Comparison of ENCODE assay signal across 10 mouse cellular contexts in the genomic region with DNA sequence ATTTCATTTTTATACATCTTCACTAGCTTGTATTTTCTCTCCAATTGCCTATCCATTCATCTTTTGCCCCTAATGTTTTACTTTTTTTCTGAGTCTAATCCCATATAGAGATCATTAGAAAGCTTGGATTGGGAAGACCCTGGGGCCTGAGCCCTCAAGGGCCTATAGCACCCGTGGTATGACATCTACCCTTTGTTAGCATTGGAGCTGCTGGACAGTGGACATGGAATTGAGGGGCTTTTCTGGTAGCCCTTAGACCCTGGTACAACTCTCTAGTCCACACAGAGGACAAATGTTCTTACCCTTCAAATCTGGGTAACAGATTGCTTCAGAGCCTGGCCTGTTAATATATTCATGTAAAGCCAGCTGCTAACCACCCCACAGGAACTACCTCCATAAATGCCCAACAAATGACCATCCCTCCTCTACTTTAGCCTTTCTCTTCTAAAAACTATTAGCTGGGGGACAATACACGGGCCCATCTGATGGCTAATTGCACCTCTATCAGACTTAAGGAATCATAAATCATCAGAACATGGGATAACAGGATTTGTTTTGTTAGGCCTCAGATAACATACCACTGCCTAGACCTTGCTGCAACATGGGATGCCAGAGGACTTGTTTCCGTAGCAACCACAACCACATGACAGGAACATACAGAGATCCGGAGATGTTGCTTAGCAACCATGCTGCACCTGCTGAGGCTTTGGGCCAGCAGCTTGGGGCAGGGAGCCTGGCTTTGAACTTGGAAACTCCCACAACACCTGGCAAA. TPM values are rescaled to one million over a fixed set of nuclear protein-coding genes. Genes with fewer than 3 reads are reported as not detected.
DNase-seq lines count a peak whose midpoint lies in the region; ATAC-seq and TF ChIP-seq lines count a peak whose summit lies in the region.
"Had no signal": no experiment of that assay in that cellular context is flagged by ENCODE, and none has a peak within 500 bp of the region (broad histone marks: within the 10 kb centered on the region; RNA-seq: fewer than 3 reads in every experiment).

No protein-coding gene starts in this region.

- no peak overlapping the region for H3K4me2 ChIP-seq in forebrain, embryonic 11.5 days (ENCODE audit: low read depth, low read length, severe bottlenecking)
- H3K4me2 ChIP-seq: liver, embryonic 15.5 days had no signal

- H3K27me3 ChIP-seq in forebrain, embryonic 11.5 days (ENCODE audit: control insufficient read depth, insufficient read depth, low read length), result no peaks in the 10 kb centered on the region
- H3K27me3 ChIP-seq: liver, embryonic 15.5 days had no signal

- no peaks in the 10 kb centered on the region for H3K36me3 ChIP-seq in forebrain, embryonic 11.5 days (ENCODE audit: control insufficient read depth, insufficient read depth, low read length)
- H3K36me3 ChIP-seq: liver, embryonic 15.5 days had no signal

- peak; percentile 30 to 42 for DNase-seq in layer of hippocampus, adult 2 months (ENCODE audit: low spot score in 2 of 2)
- no peak for DNase-seq in layer of hippocampus, postnatal 25 days (ENCODE audit: extremely low spot score in 1 of 2, low spot score in 1 of 2)
- peak; percentile 62 for DNase-seq in forebrain, embryonic 11.5 days (ENCODE audit: low spot score)
- DNase-seq in left cerebral cortex, postnatal 25 days (ENCODE audit: low spot score in 2 of 2), result peak; percentile 44 to 54
- DNase-seq in right cerebral cortex, postnatal 4 days, result peak; percentile 20
- DNase-seq in cerebellum, adult 11-12 months, result no peak
- no peak for DNase-seq in adrenal gland, postnatal 10 days
- DNase-seq: cerebellum, postnatal 36 days had no signal

- 60% methylated on average over 4 of the region's 4 CpGs for WGBS in forebrain, embryonic 11.5 days

- peaks cover 10% of the 10 kb centered on the region; the same call in 1 of the 2 replicates for H3K4me1 ChIP-seq in forebrain, embryonic 11.5 days (replicated peaks; ENCODE audit: control insufficient read depth, insufficient read depth, low read length)
- H3K4me1 ChIP-seq: liver, embryonic 15.5 days had no signal

- H3K27ac ChIP-seq in layer of hippocampus, adult 2 months, result peak overlapping the region; percentile 28; the same call in 1 of the 2 replicates
- H3K27ac ChIP-seq in forebrain, embryonic 11.5 days (ENCODE audit: low read depth, low read length), result no peak overlapping the region
- H3K27ac ChIP-seq: liver, embryonic 15.5 days had no signal

- intact Hi-C loops in left cerebral cortex, postnatal 25 days (cut with DNase I), result no loop called here

- TF ChIP-seq CTCF in layer of hippocampus, adult 2 months (conservative IDR thresholded peaks at IDR 0.05), result no peak

- H3K9ac ChIP-seq in forebrain, embryonic 11.5 days (ENCODE audit: low read length), result no peak overlapping the region
- H3K9ac ChIP-seq: liver, embryonic 15.5 days had no signal

- peak; percentile 75 for ATAC-seq in forebrain, embryonic 11.5 days (replicated peaks; ENCODE audit: low FRiP score)
- no peak for ATAC-seq in activated CD4-positive, CD25-positive, alpha-beta regulatory T cell, adult 4 months

- H3K4me3 ChIP-seq in layer of hippocampus, adult 2 months, result no peak overlapping the region
- no peak overlapping the region for H3K4me3 ChIP-seq in forebrain, embryonic 11.5 days (ENCODE audit: low read depth, low read length)
- H3K4me3 ChIP-seq: liver, embryonic 15.5 days had no signal

- no peaks in the 10 kb centered on the region for H3K9me3 ChIP-seq in forebrain, embryonic 11.5 days (ENCODE audit: control insufficient read depth, low read length)
- H3K9me3 ChIP-seq: liver, embryonic 15.5 days had no signal

RNA-seq across cellular contexts. Expression of gene Chd6, which starts 39.0 kb away (rescaled TPM):
- 10 to 100 TPM; 56.7 to 57.9 TPM for total RNA-seq in layer of hippocampus, adult 2 months (2021)
- total RNA-seq in layer of hippocampus, postnatal 25 days (2021), result 10 to 100 TPM; 46.8 to 70.6 TPM
- 39.8 and 45.2 TPM in 2 replicates for polyA plus RNA-seq in forebrain, embryonic 11.5 days (2014; fragmentation: Nextera tagmentation; extraction: Ambion mirVana)
- 10 to 100 TPM; 56.9 to 67.5 TPM for total RNA-seq in left cerebral cortex, postnatal 25 days (2021)
- polyA plus RNA-seq in activated CD4-positive, CD25-positive, alpha-beta regulatory T cell, adult 4 months (2017; shearing (Covaris generic)), result 10 to 100 TPM; 22.1 to 25.2 TPM
- 10 to 100 TPM; 34.6 to 48.6 TPM for total RNA-seq in adrenal gland, postnatal 10 days (2021)

Comparison
In these comparisons a context has a peak if more than half of its experiments do, and no peak if none do; other contexts are left out.
1. DNase-seq: peak in layer of hippocampus, adult 2 months (2 of 2), forebrain, embryonic 11.5 days (single experiment), left cerebral cortex, postnatal 25 days (2 of 2) and right cerebral cortex, postnatal 4 days (single experiment); none in layer of hippocampus, postnatal 25 days (0 of 2), cerebellum, adult 11-12 months (single experiment) and adrenal gland, postnatal 10 days (single experiment).